Mouse (Mus musculus) regulatory T cell (primary cell): ENCODE results near the gene Lin28b.
"Not testable (repeated sequence)": the region's sequence is repeated elsewhere in the genome, so short reads cannot be mapped to it uniquely, and the experiment has no call there.

Experiments used
- in situ Hi-C: fragments of 300-600 bp; cut with MboI, MseI; formaldehyde crosslinking; loops from one replicate; pipeline ENCODE4 v1.15.1; 2025; ENCODE audit warnings: high pct_unique_total_duplicates

Lin28b gene

DNA sequence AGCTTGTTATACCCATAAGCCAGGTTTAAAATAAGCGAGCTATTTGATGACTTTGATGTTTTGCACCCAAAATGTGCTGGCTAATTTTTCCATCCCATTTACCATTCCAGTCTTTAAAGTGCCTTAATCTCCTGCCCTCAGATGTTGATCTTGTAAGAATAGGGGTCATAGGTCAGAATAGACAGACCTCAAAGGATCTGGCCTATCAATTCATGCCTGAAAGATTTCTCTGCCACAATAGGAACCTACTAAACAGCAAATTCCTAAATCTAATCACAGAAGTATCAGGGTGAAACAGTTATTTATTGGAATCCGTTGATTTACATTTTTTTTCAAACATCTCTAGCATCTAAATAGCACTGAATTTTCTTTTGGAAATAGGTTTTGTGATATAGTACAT is 74.5 kb downstream of the Lin28b start:
- in situ Hi-C loops, result no loop called here

DNA sequence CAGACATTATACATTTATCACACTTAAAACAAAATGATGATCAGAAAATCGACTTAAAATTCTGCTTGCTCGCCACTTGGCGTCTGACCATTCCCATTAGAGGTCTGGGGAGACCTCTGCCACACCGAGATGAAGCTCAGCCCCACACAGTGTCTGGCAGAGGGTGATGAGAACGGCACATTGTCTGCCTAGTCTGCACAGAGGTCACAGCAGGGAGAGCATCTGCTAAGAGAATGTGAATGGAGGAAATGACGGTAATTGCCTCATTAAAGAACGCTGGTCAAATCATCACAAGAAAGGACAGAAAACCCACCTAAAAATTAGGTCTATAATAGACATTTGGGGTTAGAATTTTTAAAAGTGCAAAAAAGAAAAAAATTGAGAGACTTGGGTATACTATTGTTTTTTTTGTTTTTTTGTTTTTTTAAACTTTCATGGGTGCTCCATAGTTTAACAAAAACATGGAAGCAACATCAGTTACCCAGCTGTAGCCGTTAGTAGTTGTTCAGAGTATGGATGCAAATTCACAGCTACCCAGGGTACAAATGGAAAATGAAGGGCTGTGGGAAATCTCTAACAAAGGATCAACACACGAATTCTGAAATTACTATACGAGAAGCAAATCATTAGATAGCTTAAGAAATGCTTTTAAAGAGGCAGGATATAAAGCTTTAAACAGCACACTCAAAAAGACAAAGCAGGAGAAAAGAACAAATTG is 75.4 kb downstream of the Lin28b start:
- in situ Hi-C loops, result no loop called here

DNA sequence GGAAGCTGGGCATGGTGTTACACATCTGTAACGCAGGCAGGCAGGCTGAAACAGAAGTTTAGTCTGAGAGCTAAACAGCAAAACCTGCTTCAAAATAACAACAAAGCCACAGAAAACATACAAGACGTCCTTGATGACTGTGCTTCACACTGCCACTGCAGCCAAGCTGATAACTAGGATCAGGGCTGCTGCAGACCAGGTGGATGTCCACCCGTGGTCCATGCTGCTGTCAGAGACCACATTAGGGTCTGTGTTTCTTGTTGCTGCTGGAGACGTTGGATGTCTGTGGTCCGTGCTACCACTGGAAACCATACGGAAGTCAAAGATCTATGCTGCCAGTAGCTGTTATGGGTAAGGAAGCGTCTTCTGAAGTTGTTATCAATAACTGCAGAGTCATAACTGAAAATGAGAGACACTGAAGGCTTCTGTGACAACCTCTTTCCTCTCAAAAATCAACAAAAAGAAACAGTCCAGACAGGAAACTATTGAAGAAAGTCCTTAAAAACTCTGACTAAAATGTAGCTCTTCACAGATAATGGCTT is 86.4 kb downstream of the Lin28b start:
- in situ Hi-C loops, result loop anchor here (5.0 kb wide), 1 partner anchor 533 kb away; no protein-coding TSS in a partner anchor

DNA sequence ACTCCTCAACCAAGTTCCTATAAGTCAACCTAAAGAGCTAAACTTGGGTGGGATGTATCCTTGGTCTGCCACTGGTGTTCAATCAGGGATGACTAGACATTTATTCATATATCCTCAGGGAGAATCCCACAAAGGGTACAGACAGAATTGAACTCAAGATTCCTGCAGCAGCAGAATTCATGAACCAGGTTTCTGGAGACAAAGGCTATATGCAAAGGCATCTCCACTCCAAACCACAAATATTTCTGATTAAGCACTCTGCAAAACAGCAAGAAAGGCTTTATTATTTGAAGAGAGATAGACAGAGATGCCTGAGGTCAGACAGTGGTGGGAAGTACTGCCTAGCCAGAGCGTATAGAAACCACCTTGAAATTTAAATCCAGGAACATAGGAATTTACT is 88.0 kb downstream of the Lin28b start:
- in situ Hi-C loops, result loop anchor here (5.0 kb wide), 1 partner anchor 534 kb away; no protein-coding TSS in a partner anchor

DNA sequence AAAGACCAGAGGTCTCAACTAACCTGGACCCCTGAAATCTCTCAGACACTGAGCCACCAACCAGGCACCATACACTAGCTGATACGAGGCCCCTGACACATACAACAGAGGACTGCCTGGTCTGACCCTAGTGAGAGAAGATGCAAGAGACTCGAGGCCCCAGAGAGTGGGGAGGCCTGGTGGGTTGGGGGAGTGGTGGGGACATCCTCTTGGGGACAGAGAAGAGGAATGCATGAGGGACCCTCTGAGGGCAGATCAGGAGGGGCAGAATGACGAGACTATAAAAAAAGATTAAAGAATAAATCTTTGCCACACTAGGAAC is 103.6 kb downstream of the Lin28b start:
- in situ Hi-C loops, result no loop called here

DNA sequence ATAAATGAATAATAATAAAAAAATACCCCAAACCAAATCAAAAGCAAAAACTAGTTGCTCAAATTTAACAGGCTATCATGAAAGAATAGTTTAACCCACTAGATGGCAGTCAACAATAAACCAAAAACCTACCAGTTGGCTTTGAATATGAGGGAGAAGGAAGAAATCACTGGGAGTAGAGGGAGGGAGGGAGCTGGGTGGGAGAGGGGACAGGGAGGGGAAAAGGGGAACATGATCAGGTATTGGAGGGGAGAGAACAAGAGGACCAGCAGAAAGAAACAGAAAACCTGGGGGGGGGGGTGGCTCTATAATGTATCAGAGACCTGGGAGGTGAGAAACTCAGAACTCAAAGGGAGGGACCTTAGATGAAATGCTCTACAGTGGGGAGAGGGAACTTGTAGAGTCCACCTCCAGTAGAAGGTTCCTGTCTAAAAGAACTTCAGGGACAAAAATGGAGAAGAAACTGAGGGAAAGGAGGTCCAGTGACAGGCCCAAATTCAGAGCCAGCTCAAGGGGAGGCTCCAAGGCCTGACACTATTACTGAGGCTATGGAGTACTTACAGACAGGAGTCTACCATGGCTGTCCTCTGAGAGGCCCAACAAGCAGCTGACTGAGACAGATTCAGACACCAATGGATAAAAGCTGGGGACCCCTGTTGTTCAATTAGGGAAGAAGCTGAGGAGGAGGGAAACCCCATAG is 104.1 kb downstream of the Lin28b start:
- in situ Hi-C loops, result no loop called here

DNA sequence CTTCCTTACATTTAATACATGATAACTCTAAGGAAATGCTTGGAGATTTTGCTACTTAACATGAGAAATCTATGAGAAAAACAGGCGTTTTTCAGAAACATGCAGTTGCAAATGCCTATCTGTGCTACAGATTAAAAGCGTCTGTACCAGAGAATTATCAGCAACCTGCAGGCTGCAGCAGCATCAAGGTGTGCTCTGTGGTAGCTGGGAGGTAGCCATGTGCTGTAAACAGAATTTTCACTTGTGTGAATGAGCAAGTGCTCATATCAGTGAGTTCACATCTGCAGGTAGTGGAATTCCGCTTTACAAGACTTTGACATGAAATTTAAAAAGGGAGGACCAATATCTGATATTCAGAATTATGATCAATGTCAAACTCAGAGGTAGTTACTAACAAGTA is 107.9 kb downstream of the Lin28b start:
- in situ Hi-C loops, result no loop called here

DNA sequence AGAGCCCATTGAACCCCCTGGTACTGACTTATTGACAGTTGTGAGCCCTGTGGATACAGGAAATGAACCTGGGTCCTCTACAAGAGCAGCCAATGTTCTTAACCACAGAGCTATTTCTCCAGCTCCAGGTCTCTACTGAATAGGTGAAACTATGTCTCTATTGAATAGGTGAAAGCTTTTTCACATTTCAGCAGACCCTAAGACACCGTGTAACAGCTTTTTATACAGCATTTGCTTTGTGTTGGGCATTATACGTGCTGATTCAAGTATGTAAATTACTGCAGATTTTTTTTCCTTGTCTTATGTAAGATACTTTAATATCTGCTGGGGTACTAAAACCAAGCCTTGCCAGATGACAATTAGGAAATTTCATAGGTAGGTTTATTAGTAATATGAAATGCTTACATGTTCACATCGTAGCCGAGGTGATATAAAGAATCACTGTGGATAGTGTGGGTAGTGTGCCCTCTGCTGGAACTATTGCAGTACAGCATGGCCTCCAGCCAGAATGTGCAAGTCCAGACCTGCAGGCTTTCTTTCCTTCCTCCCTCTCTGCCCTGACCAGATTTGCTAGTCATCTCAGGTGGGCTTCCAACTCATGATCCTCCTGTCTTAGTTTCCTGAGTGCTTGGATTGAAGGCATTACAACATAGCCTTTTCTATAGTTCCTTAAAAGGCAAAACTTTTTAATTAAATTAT is 113.1 kb downstream of the Lin28b start:
- in situ Hi-C loops, result loop anchor here (5.0 kb wide), 1 partner anchor 311 kb away; no protein-coding TSS in a partner anchor

DNA sequence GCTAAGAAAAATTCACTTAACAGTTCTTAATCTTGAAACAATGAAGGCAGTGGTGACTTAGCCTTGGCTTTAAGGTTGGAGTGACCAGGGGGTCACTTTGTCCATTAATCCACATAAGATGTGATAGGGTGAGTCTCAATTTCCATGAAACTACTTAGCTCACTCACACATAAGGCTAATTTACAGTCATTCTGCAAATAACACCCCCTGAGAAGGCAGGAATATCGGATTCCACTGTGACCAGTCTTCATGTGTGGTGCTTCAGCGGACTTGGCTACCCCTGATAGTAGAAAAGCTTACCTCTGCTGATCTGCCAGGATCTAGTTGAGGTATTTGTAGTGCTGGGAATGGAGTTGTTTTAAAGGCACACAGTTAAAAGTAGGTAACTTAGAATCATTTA is 115.7 kb downstream of the Lin28b start:
- in situ Hi-C loops, result loop anchor here (5.0 kb wide), 1 partner anchor 308 kb away; no protein-coding TSS in a partner anchor

DNA sequence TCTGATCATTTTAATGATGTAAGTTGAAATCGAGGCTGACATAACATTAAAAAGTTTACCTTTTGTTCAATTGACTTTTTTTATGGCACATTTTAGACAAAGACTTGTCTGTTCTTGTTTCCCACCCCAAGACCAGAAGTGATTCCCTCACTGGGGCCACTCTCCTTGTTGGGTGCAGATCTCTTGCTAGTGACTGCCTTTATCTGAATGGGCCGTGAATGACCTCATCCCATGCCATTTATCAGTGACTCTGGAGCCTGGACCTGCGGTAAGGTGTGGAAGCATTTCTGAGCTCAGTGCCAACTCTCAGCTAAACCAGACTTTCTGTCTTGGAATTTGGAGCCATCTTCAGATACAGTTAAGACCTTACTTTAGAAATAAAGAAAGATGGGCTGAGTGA is 116.6 kb downstream of the Lin28b start:
- in situ Hi-C loops, result loop anchor here (5.0 kb wide), 1 partner anchor 307 kb away; no protein-coding TSS in a partner anchor

DNA sequence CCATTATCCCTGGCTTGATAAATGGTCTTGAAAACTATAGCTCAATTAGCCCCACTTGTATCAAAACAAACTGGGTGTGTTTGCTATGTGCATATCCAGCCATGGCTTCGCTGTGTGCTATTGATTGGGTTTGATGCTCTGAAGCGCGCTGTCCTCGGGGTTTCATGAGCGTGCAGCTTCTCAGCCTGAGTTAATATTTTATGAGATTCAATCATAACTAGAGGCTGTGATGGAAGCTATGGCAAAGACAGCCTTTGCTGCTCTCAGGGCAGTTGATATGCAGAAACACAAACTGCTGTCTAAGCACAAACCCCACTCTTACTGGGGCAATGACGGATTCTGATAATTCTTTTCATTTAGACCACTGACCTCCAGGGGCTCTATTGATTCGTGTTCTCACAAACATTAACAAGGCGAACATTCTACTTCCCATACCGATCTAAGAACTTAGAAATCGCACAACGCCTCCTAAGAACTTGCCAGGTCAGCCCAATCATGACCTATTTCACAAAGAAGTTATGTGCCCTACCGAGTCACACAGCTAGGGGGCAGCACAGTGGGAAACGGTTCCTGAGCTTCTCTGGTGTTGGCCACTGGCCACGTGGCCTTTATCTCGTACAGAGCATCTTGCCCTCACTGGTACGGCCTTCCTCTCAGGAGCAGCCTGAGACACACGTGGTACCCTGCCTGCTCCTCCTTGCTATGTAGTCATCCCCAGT is 119.0 kb downstream of the Lin28b start:
- in situ Hi-C loops, result no loop called here

DNA sequence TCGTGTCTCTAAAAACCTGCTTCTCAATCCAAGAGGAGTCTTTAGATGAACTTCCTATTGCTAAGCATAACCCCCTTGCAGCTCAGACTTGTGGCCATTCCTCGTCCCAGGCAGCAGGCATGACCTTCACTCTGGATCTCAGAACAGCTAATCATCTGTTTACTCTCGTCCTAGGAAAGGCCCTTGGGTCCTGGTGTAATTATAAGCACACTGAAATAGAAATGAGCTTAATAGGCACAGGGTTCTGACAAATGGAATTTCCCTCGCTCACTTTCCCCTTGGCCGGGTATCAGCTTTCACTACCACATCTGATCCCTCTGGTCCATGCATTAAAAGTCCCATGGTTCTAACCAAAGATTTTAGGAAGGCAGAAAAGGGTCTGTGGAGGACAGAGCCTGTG is 122.8 kb downstream of the Lin28b start:
- in situ Hi-C loops, result no loop called here

DNA sequence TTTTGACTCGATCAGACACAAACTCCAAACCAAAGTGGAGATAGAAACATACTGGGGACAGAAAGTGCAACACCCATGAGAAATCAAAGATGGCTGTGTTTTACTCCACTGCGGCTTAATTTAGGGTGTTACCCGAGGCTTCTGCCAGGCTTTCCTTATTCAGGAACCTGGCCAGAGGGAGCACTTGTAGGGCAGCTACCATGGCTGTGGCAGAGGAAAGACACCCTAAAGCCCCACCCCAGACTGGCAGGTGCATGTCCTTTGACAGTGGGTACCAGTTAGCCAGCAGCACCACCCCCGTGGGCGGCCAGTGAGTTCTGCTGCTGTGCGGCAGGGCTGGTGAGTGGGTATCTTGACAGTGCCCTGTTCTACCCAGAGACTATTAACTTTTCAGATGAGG is 130.1 kb downstream of the Lin28b start:
- in situ Hi-C loops, result no loop called here

DNA sequence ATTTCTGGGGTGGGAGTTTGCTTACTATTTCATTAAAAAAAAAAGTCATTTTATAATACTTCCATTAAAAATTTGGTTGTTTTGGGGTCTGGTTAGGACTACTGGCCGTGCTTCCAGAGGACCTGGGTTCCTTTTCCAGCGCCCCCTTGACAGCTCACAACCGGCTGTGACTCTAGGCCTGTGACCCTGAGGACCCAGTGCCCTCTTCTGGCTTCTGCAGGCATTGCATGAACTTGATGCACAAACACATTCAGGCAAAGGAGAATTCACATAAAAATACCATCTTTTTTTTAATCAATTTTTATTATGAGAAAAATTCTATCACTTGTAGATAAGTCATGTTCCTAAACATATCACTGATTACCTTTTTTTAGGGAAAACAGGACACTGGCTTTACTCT is 138.1 kb downstream of the Lin28b start:
- in situ Hi-C loops, result not testable (repeated sequence)

DNA sequence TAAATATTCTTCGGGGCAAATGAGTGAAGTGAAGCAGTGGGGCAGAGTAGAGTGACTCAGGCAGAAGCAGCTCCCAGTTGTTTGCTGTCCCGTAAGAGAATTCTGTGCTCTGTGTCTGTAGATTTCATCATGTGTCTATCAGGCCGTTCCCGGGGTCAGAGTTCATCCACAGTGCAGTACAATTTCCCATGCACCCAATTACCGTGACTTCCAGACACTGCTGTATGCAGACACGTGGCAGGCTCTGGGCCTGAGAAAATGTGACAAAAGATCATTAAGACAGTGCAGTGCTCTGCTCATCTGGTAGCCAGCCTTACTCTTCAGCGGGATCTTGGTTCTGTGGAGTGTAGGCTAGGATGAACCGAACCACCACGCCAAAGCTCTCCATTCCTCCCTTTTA is 141.0 kb downstream of the Lin28b start:
- in situ Hi-C loops, result no loop called here

DNA sequence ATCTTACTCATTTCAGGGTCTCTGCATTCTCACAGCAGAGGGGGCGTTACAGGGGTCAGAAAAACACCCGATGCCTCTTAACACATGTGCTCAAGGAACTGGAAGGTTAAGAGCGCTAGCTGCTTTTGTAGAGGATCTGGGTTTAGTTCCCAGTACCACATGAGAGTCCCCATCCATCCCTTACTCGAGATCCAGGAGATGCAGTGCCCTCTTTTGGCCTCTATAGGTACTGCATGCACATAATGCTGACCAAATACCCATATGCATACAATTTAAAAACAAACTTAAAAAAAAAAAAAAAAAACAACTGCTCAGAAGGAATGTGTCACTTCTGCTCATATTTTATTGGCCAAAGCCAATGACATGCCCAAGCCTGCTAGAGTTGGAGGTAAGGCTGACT is 141.8 kb downstream of the Lin28b start:
- in situ Hi-C loops, result no loop called here

DNA sequence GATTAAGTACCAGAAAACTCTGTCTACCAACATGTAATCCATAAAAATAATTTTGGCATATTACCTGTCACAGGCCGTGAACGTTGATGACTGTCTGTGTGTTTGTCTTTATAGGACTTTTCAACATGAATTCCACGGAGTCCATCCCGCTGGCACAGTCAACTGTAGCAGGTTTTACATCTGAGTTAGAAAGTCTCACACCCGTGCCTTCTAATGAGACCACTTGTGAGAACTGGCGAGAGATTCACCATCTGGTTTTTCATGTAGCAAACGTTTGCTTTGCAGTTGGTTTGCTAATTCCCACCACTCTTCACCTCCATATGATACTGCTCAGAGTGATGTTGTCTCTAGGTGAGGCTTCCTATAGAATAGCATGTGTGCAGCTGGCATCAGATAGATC is 147.1 kb downstream of the Lin28b start:
- in situ Hi-C loops, result no loop called here

DNA sequence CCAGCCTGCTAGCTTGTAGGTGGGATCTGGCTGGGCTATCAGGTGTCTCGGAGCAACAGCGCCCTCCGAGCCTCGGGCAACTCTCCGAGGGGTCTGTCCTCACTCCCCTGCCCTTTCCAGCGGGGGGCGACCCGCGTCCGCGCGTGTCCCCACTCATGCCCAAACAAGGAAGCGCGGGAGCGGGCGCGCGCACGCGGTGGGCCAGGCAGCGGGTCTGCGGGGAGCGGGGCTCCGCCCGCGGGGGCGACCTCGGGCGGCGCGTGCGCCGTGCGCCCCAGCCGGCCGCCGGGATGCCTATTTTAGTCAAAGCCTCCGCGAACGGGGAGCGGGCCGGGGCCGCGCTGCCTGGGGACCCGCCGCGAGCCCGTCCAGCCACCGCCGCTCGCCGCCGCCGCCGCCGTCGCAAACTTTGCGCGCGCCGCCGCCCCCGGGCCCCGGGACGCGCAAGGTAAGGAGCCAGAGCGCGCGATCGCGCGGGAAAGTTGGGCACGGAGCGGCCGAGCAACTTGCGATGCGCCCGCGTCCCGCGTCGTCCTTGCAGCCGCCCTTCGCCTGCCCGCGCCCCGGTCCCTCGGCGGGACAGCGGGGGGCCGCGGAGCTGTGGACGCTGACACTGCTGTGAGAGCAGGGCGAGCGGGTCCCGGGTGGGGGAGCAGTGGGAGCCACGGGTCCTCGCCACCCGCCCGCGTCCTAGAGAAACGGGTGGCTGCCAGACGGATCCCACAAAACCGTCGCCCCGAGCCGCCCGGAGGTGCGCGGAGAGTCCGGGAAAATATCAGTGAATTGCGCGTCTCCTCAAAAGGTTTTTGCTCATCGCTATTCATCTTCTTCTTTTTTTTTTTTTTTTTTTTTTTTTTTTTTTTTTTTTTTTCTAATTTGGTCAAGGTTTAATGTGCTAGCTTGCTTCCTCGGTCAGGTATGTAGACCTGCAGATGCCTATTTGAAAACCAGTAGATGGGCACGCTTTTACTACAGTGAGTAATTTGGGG is 150.5 kb downstream of the Lin28b start, which contains the start of gene Bves:
TSS of gene Bves (plus strand) at position 339 of the 989 bp plus-strand sequence.
- in situ Hi-C loops, result no loop called here

DNA sequence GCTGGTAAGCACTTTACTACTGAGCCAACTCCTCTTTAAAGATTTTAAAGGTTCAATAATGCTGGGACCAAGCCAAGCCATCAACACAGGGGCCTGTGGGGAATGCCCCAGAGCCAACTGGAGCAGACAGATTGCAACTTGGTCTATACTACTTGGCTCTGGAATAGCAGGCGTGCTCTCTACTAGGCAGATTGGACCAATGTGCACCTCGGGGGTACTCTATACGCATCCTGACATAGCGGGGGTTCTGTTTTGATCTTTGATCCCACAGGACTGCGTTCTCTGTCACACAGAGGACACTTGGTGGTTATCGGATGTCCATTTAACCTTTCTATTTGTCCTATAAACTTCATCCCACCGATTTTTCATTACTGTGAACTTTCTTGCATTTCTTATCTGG is 151.3 kb downstream of the Lin28b start:
- in situ Hi-C loops, result no loop called here
